Mouse (Mus musculus) monocyte, adult 5-6 weeks (primary cell): ENCODE results near the gene Chfr. TPM values are rescaled to one million over a fixed set of nuclear protein-coding genes. Genes with fewer than 3 reads are reported as not detected.

Experiments used
- ATAC-seq: fragments of 153-309, 156-312 bp; replicated peaks from 2 replicates; pipeline ENCODE4 v1.8.0; 2017; ENCODE audit warnings: mild to moderate bottlenecking; ENCODE audit not compliant: low TSS enrichment, insufficient number of reproducible peaks, severe bottlenecking, poor library complexity, low FRiP score
- total RNA-seq: library from RNA; stranded (forward); fragments of 200-1000, 200-491, 200-594 nt; gene quantifications from 3 replicates; pipeline ENCODE4 v1.2.3, GENCODE M21; 2017

Gene Chfr
- total RNA-seq, 1 experiment from 2014 or later, result 84.6 TPM

- ATAC-seq, result no peak
Observed at GRCm38 (mm10) chr5:110216780-110217179, 81.1 kb downstream of the Chfr start.

DNA sequence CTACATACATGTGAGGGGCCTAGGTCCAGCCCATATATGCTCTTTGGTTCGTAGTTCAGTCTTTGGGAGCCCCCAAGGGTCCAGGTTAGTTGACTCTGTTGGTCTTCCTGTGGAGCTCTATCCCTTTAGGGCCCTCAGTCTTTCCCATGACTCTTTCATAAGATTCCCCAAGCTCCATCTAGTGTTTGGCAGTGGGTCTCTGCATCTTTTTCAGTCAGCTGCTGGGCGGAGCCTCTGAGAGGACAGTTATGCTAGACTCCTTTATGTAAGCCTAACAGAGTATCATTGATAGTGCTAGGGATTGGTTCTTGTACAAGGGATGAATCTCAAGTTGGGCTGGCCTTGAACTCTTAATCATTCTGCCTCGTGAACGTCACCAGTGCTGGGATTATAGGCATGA lies 84.7 kb downstream of the Chfr start:
- no peak for ATAC-seq

Other genes starting within 250 kb of the Chfr start
- gene Gm15446, start 212.4 kb upstream of the Chfr start, total RNA-seq, result 14.0 to 34.6 TPM (median 17.2 TPM) in 3 replicates
- gene Zfp932, start 139.3 kb upstream of the Chfr start, total RNA-seq, result 12.5 to 78.7 TPM (median 59.7 TPM) in 3 replicates
- 2.0 to 47.1 TPM (median 6.6 TPM) in 3 replicates for gene Gm17655, start 63.3 kb upstream of the Chfr start, total RNA-seq
- gene Gm35315, start 41.4 kb upstream of the Chfr start, total RNA-seq, result 0.39 to 0.76 TPM in 2 of 3 replicates, not detected in the other
- gene Plcxd1, start 35.9 kb upstream of the Chfr start, total RNA-seq, result 0.10 to 2.3 TPM in 2 of 3 replicates, not detected in the other
- 31.9 to 41.2 TPM (median 37.7 TPM) in 3 replicates for gene Gtpbp6, start 27.6 kb upstream of the Chfr start, total RNA-seq
- gene Zfp605, start 25.8 kb upstream of the Chfr start, total RNA-seq, result 6.8 to 11.4 TPM (median 11.3 TPM) in 3 replicates
- gene Golga3, start 40.9 kb downstream of the Chfr start, total RNA-seq, result 26.9 to 50.9 TPM (median 39.0 TPM) in 3 replicates
- gene Ankle2, start 95.2 kb downstream of the Chfr start, total RNA-seq, result 62.3 to 65.9 TPM (median 64.4 TPM) in 3 replicates
- 23.6 to 27.7 TPM (median 24.7 TPM) in 3 replicates for gene Pgam5, start 134.1 kb downstream of the Chfr start, total RNA-seq
- 0.53 to 9.9 TPM (median 2.7 TPM) in 3 replicates for gene Pxmp2, start 150.3 kb downstream of the Chfr start, total RNA-seq
- 2.1 to 5.1 TPM (median 4.1 TPM) in 3 replicates for gene Pole, start 150.5 kb downstream of the Chfr start, total RNA-seq
- not detected in 3 replicates for gene P2rx2, start 207.4 kb downstream of the Chfr start, total RNA-seq
- gene Lrcol1, start 208.9 kb downstream of the Chfr start, total RNA-seq, result not detected in 3 replicates